Mouse (Mus musculus) intestine, embryonic 16.5 days (tissue): Measurements from ENCODE around the gene Arhgef12. TPM values are rescaled to one million over a fixed set of nuclear protein-coding genes. Genes with fewer than 3 reads are reported as not detected.
A peak's percentile ranks its signal among the peaks of the same experiment; 100 is the strongest.

ENCODE experiments used
- ATAC-seq: fragments of 200-750 bp; cut with Nextera tagmentation; 2 replicates; pipeline ENCODE4 v1.8.0; 2017; ENCODE audit warnings: moderate TSS enrichment, moderate library complexity
- H3K27ac ChIP-seq: fragments of 300-500 bp; sonication (generic); 2 replicates; pipeline ENCODE4 v1.5.1; 2014; ENCODE audit warnings: mild to moderate bottlenecking, low read length
- H3K27me3 ChIP-seq: fragments of 300-500 bp; sonication (generic); replicated peaks from 2 replicates; pipeline ENCODE4 v1.6.1; 2014; ENCODE audit warnings: low read length, control low read depth, mixed read lengths; ENCODE audit not compliant: control insufficient read depth, insufficient read depth
- H3K36me3 ChIP-seq: fragments of 300-500 bp; sonication (generic); 2 replicates; pipeline ENCODE4 v1.6.1; 2014; ENCODE audit warnings: low read length, control low read depth; ENCODE audit not compliant: control insufficient read depth, insufficient read depth
- H3K4me1 ChIP-seq: fragments of 300-500 bp; sonication (generic); 2 replicates; pipeline ENCODE4 v1.6.1; 2014; ENCODE audit warnings: low read length, control low read depth, mixed read lengths; ENCODE audit not compliant: control insufficient read depth, insufficient read depth
- H3K4me2 ChIP-seq: fragments of 300-500 bp; sonication (generic); 2 replicates; pipeline ENCODE4 v1.6.1; 2014; ENCODE audit warnings: low read depth, low read length, control low read depth
- H3K4me3 ChIP-seq: fragments of 300-500 bp; sonication (generic); 2 replicates; pipeline ENCODE4 v1.5.1; 2014; ENCODE audit warnings: mild to moderate bottlenecking, low read length
- H3K9ac ChIP-seq: fragments of 300-500 bp; sonication (generic); 2 replicates; pipeline ENCODE4 v1.6.1; 2014; ENCODE audit warnings: low read depth, low read length
- H3K9me3 ChIP-seq: fragments of 300-500 bp; sonication (generic); 2 replicates; pipeline ENCODE4 v1.6.1; 2016; ENCODE audit warnings: low read length, control low read depth; ENCODE audit not compliant: control insufficient read depth
- WGBS: fragments of 180-500 bp; shearing (Covaris S2); extraction: QIAGEN DNeasy Blood & Tissue Kit; methylation state at CpG from one replicate; pipeline ENCODE4 v1.1.7; 2014; 5-methylcytosine and 5-hydroxymethylcytosine counted together
- polyA plus RNA-seq: library from polyadenylated mRNA; unstranded; fragments of >200 nt; fragmentation: Nextera tagmentation; extraction: Ambion mirVana; gene quantifications from 2 replicates; pipeline ENCODE4 v1.2.1, GENCODE M21; 2015

The Arhgef12 gene
- polyA plus RNA-seq, 1 experiment from 2014 or later, result 5.6 TPM

GRCm38 (mm10) chr9:43027757-43028156 is 79.3 kb downstream of the Arhgef12 start:
- no peaks in the 10 kb centered on the region for H3K36me3 ChIP-seq
- no peaks in the 10 kb centered on the region for H3K27me3 ChIP-seq
- H3K4me1 ChIP-seq, result peaks cover 3% of the 10 kb centered on the region; the same call in 1 of the 2 replicates
- H3K9ac ChIP-seq, result no peak overlapping the region
- no peak overlapping the region for H3K4me2 ChIP-seq
- 42% methylated on average over 5 of the region's 5 CpGs for WGBS
- H3K9me3 ChIP-seq, result no peaks in the 10 kb centered on the region
- ATAC-seq, result peak; percentile 68
- no peak overlapping the region for H3K4me3 ChIP-seq
- no peak overlapping the region for H3K27ac ChIP-seq

- Histone ChIP-seq H3K27me3 (no peaks in the 10 kb centered on the region), H3K36me3 (peaks cover 3% of the 10 kb centered on the region; the same call in 1 of the 2 replicates), H3K27ac (no peak overlapping the region), H3K4me2 (no peak overlapping the region), H3K9ac (no peak overlapping the region), H3K4me1 (no peaks in the 10 kb centered on the region), H3K9me3 (no peaks in the 10 kb centered on the region), H3K4me3 (no peak overlapping the region)
- no peak for ATAC-seq
- WGBS, result 69% methylated on average over 5 of the region's 5 CpGs
Observed at GRCm38 (mm10) chr9:43021515-43022251, 85.4 kb downstream of the Arhgef12 start.

GRCm38 (mm10) chr9:43019656-43020055 is 87.4 kb downstream of the Arhgef12 start:
- Histone ChIP-seq H3K4me1 (no peaks in the 10 kb centered on the region), H3K4me3 (no peak overlapping the region), H3K9me3 (no peaks in the 10 kb centered on the region), H3K27me3 (no peaks in the 10 kb centered on the region), H3K27ac (no peak overlapping the region), H3K36me3 (peaks cover 3% of the 10 kb centered on the region; the same call in 1 of the 2 replicates), H3K9ac (no peak overlapping the region), H3K4me2 (no peak overlapping the region)
- ATAC-seq, result no peak
- 90% methylated on average over 9 of the region's 9 CpGs for WGBS

GRCm38 (mm10) chr9:43015786-43016185 is 91.3 kb downstream of the Arhgef12 start:
- Histone ChIP-seq H3K4me1 (no peaks in the 10 kb centered on the region), H3K4me3 (no peak overlapping the region), H3K27me3 (no peaks in the 10 kb centered on the region), H3K27ac (no peak overlapping the region), H3K9me3 (no peaks in the 10 kb centered on the region), H3K4me2 (no peak overlapping the region), H3K36me3 (peaks cover 3% of the 10 kb centered on the region; the same call in 1 of the 2 replicates), H3K9ac (no peak overlapping the region)
- 89% methylated on average over 5 of the region's 5 CpGs for WGBS
- no peak for ATAC-seq

- Histone ChIP-seq H3K9ac (no peak overlapping the region), H3K9me3 (no peaks in the 10 kb centered on the region), H3K4me3 (no peak overlapping the region), H3K4me1 (no peaks in the 10 kb centered on the region), H3K27ac (no peak overlapping the region), H3K27me3 (no peaks in the 10 kb centered on the region), H3K36me3 (peaks cover 3% of the 10 kb centered on the region; the same call in 1 of the 2 replicates), H3K4me2 (no peak overlapping the region)
- WGBS, result 91% methylated on average over 2 of the region's 2 CpGs
- ATAC-seq, result no peak
Observed at GRCm38 (mm10) chr9:43015366-43015765, 91.7 kb downstream of the Arhgef12 start.

- Histone ChIP-seq H3K4me2 (no peak overlapping the region), H3K4me1 (no peaks in the 10 kb centered on the region), H3K9ac (no peak overlapping the region), H3K9me3 (no peaks in the 10 kb centered on the region), H3K27me3 (no peaks in the 10 kb centered on the region), H3K36me3 (peaks cover 3% of the 10 kb centered on the region; the same call in 1 of the 2 replicates), H3K27ac (no peak overlapping the region), H3K4me3 (no peak overlapping the region)
- 87% methylated on average over 1 of the region's 1 CpGs for WGBS
- ATAC-seq, result no peak
Observed at GRCm38 (mm10) chr9:43014886-43015285, 92.2 kb downstream of the Arhgef12 start.

- ATAC-seq, result no peak
- 72% methylated on average over 5 of the region's 5 CpGs for WGBS
- H3K27ac ChIP-seq, result no peak overlapping the region
- H3K9me3 ChIP-seq, result no peaks in the 10 kb centered on the region
- no peaks in the 10 kb centered on the region for H3K4me1 ChIP-seq
- H3K9ac ChIP-seq, result no peak overlapping the region
- H3K27me3 ChIP-seq, result no peaks in the 10 kb centered on the region
- no peaks in the 10 kb centered on the region for H3K36me3 ChIP-seq
- H3K4me2 ChIP-seq, result no peak overlapping the region
- no peak overlapping the region for H3K4me3 ChIP-seq
Observed at GRCm38 (mm10) chr9:43012541-43012940, 94.5 kb downstream of the Arhgef12 start.

GRCm38 (mm10) chr9:43011061-43011460 is 96.0 kb downstream of the Arhgef12 start:
- H3K9me3 ChIP-seq, result no peaks in the 10 kb centered on the region
- no peaks in the 10 kb centered on the region for H3K4me1 ChIP-seq
- H3K4me2 ChIP-seq, result no peak overlapping the region
- WGBS, result 78% methylated on average over 4 of the region's 4 CpGs
- no peak overlapping the region for H3K9ac ChIP-seq
- H3K36me3 ChIP-seq, result no peaks in the 10 kb centered on the region
- no peak overlapping the region for H3K4me3 ChIP-seq
- ATAC-seq, result no peak
- H3K27me3 ChIP-seq, result no peaks in the 10 kb centered on the region
- no peak overlapping the region for H3K27ac ChIP-seq

- 0 out of 2 replicates have a peak, but pooled peaks cover 3% of the 10 kb centered on the region for H3K27me3 ChIP-seq
- no peak overlapping the region for H3K27ac ChIP-seq
- H3K4me2 ChIP-seq, result no peak overlapping the region
- H3K4me1 ChIP-seq, result no peaks in the 10 kb centered on the region
- peaks cover 6% of the 10 kb centered on the region; the same call in 1 of the 2 replicates for H3K36me3 ChIP-seq
- H3K9ac ChIP-seq, result no peak overlapping the region
- H3K9me3 ChIP-seq, result no peaks in the 10 kb centered on the region
- H3K4me3 ChIP-seq, result no peak overlapping the region
- ATAC-seq, result peak; percentile 68; the same call in 1 of the 2 replicates
- WGBS, result 69% methylated on average over 5 of the region's 5 CpGs
Observed at GRCm38 (mm10) chr9:43003881-43004280, 103.2 kb downstream of the Arhgef12 start.
